Mouse (Mus musculus) myocyte (in vitro differentiated cells): ENCODE results near the gene Nap1l5. TPM values are rescaled to one million over a fixed set of nuclear protein-coding genes. Genes with fewer than 3 reads are reported as not detected.

Source experiments
- H3K27me3 ChIP-seq: one replicate; pipeline ENCODE4 v1.6.1; 2011; ENCODE audit not compliant: control insufficient read depth, insufficient read depth, insufficient read length
- H3K36me3 ChIP-seq: one replicate; pipeline ENCODE4 v1.6.1; 2011; ENCODE audit not compliant: control insufficient read depth, insufficient read depth
- H3K4me2 ChIP-seq: one replicate; pipeline ENCODE4 v1.6.1; 2011; ENCODE audit warnings: low read depth, control low read depth
- H3K4me3 ChIP-seq: one replicate; pipeline ENCODE4 v1.5.1; 2011; ENCODE audit warnings: mild to moderate bottlenecking, control low read depth, moderate library complexity
- H3K79me2 ChIP-seq: one replicate; pipeline ENCODE4 v1.6.1; 2011; ENCODE audit not compliant: control insufficient read depth, insufficient read depth
- H3ac ChIP-seq: one replicate; pipeline ENCODE4 v1.6.1; 2011; ENCODE audit not compliant: control insufficient read depth, insufficient read length
- CEBPB ChIP-seq: IDR thresholded peaks from 2 replicates; pipeline ENCODE4 v1.6.1; 2011; ENCODE audit warnings: mild to moderate bottlenecking, moderate library complexity; ENCODE audit not compliant: poor library complexity, insufficient read depth, severe bottlenecking
- E2F4 ChIP-seq: IDR thresholded peaks from one replicate; pipeline ENCODE4 v1.6.1; 2011; ENCODE audit warnings: mild to moderate bottlenecking, control low read depth, moderate library complexity; ENCODE audit not compliant: insufficient read depth
- MAX ChIP-seq: IDR thresholded peaks from one replicate; pipeline ENCODE4 v1.6.1; 2011; ENCODE audit warnings: low read depth, mild to moderate bottlenecking, control low read depth
- MYOD1 ChIP-seq, 3 experiments: IDR thresholded peaks; one replicate each; pipeline ENCODE4 v1.6.1; 2011; ENCODE audit warnings: control low read depth in 2 of 3, low read depth in 2 of 3, mild to moderate bottlenecking in 2 of 3, moderate library complexity in 1 of 3; ENCODE audit not compliant: insufficient read length in 2 of 3, control insufficient read depth in 1 of 3
- MYOG ChIP-seq, 3 experiments: IDR thresholded peaks; one replicate each; pipeline ENCODE4 v1.6.1; 2011; ENCODE audit warnings: control low read depth in 2 of 3, low read depth in 2 of 3, mild to moderate bottlenecking in 2 of 3; ENCODE audit not compliant: insufficient read length in 2 of 3, control insufficient read depth in 1 of 3, insufficient read depth in 1 of 3
- POLR2A ChIP-seq: IDR thresholded peaks from one replicate; pipeline ENCODE4 v1.6.1; 2011; ENCODE audit warnings: low read depth, mild to moderate bottlenecking, control low read depth, moderate library complexity; ENCODE audit not compliant: insufficient read length
- POLR2AphosphoS2 ChIP-seq: IDR thresholded peaks from one replicate; pipeline ENCODE4 v1.6.1; 2011; ENCODE audit warnings: low read depth, control low read depth; ENCODE audit not compliant: insufficient read length
- REST ChIP-seq: IDR thresholded peaks from one replicate; pipeline ENCODE4 v1.6.1; 2011; ENCODE audit warnings: mild to moderate bottlenecking, control low read depth, moderate library complexity; ENCODE audit not compliant: insufficient read depth, insufficient read length
- SRF ChIP-seq: IDR thresholded peaks from one replicate; pipeline ENCODE4 v1.6.1; 2011; ENCODE audit warnings: low read depth; ENCODE audit not compliant: control insufficient read depth, insufficient read length
- TCF12 ChIP-seq: IDR thresholded peaks from one replicate; pipeline ENCODE4 v1.6.1; 2011; ENCODE audit warnings: mild to moderate bottlenecking, control low read depth; ENCODE audit not compliant: poor library complexity, insufficient read depth, severe bottlenecking
- TCF3 ChIP-seq: IDR thresholded peaks from one replicate; pipeline ENCODE4 v1.6.1; 2011; ENCODE audit warnings: low read depth, control low read depth; ENCODE audit not compliant: insufficient read length
- USF1 ChIP-seq: IDR thresholded peaks from one replicate; pipeline ENCODE4 v1.6.1; 2011; ENCODE audit warnings: low read depth, mild to moderate bottlenecking, control low read depth, moderate library complexity
- polyA plus RNA-seq: library from polyadenylated mRNA; unstranded; fragments of >200 nt; fragmentation: generic; extraction: Trizol; gene quantifications from one replicate; pipeline ENCODE4 v1.2.1, GENCODE M21; 2012; ENCODE audit warnings: missing spikeins

The Nap1l5 gene
- polyA plus RNA-seq, 1 experiment: 0.11 TPM

- Histone ChIP-seq H3ac (no peak overlapping the region), H3K36me3 (no peaks in the 10 kb centered on the region), H3K4me2 (no peak overlapping the region), H3K79me2 (no peaks in the 10 kb centered on the region), H3K4me3 (no peak overlapping the region), H3K27me3 (no peaks in the 10 kb centered on the region)
- no peak for TF ChIP-seq TCF3
- no peak for TF ChIP-seq MYOG (IDR thresholded peaks at IDR 0.05; ENCODE audit: control insufficient read depth in 1 of 3, insufficient read depth in 1 of 3, insufficient read length in 2 of 3, low read depth in 2 of 3)
- no peak for TF ChIP-seq REST
- no peak for TF ChIP-seq SRF
- TF ChIP-seq MAX: no peak
- TF ChIP-seq E2F4: no peak
- TF ChIP-seq POLR2A: no peak
- no peak for TF ChIP-seq USF1
- no peak for TF ChIP-seq TCF12
- no peak for TF ChIP-seq CEBPB
- TF ChIP-seq MYOD1 (IDR thresholded peaks at IDR 0.05; ENCODE audit: control insufficient read depth in 1 of 3, insufficient read length in 2 of 3, low read depth in 2 of 3): no peak
- no peak for TF ChIP-seq POLR2AphosphoS2
Measured at GRCm38 (mm10) chr6:58900536-58900935, 6.3 kb downstream of the Nap1l5 start.

- Histone ChIP-seq H3K4me3 (no peak overlapping the region), H3K79me2 (no peaks in the 10 kb centered on the region), H3K36me3 (no peaks in the 10 kb centered on the region), H3K4me2 (no peak overlapping the region), H3ac (no peak overlapping the region), H3K27me3 (no peaks in the 10 kb centered on the region)
- no peak for TF ChIP-seq E2F4
- no peak for TF ChIP-seq SRF
- TF ChIP-seq CEBPB: no peak
- TF ChIP-seq MYOG (IDR thresholded peaks at IDR 0.05; ENCODE audit: control insufficient read depth in 1 of 3, insufficient read depth in 1 of 3, insufficient read length in 2 of 3, low read depth in 2 of 3): no peak
- no peak for TF ChIP-seq POLR2A
- TF ChIP-seq REST: no peak
- no peak for TF ChIP-seq TCF3
- no peak for TF ChIP-seq USF1
- TF ChIP-seq MYOD1 (IDR thresholded peaks at IDR 0.05; ENCODE audit: control insufficient read depth in 1 of 3, insufficient read length in 2 of 3, low read depth in 2 of 3): no peak
- TF ChIP-seq MAX: no peak
- no peak for TF ChIP-seq POLR2AphosphoS2
Measured at GRCm38 (mm10) chr6:58899076-58899475, 7.8 kb downstream of the Nap1l5 start.

GRCm38 (mm10) chr6:58896648-58897047 lies 10.2 kb downstream of the Nap1l5 start:
- no peak for TF ChIP-seq POLR2AphosphoS2
- TF ChIP-seq E2F4: no peak
- TF ChIP-seq MAX: no peak
- no peak for TF ChIP-seq REST
- no peak for TF ChIP-seq CEBPB
- no peak for TF ChIP-seq MYOD1 (IDR thresholded peaks at IDR 0.05; ENCODE audit: control insufficient read depth in 1 of 3, insufficient read length in 2 of 3, low read depth in 2 of 3)
- TF ChIP-seq SRF: no peak
- no peak for TF ChIP-seq USF1
- no peak for TF ChIP-seq TCF3
- TF ChIP-seq TCF12: no peak
- TF ChIP-seq MYOG (IDR thresholded peaks at IDR 0.05; ENCODE audit: control insufficient read depth in 1 of 3, insufficient read depth in 1 of 3, insufficient read length in 2 of 3, low read depth in 2 of 3): no peak
- no peak for TF ChIP-seq POLR2A
- no peak overlapping the region for H3K4me3 ChIP-seq

GRCm38 (mm10) chr6:58894994-58895393 lies 11.9 kb downstream of the Nap1l5 start:
- H3K27me3 ChIP-seq: no peaks in the 10 kb centered on the region
- H3K4me3 ChIP-seq: no peak overlapping the region
- H3K79me2 ChIP-seq: no peaks in the 10 kb centered on the region
- TF ChIP-seq MAX (no peak), MYOG (IDR thresholded peaks at IDR 0.05; ENCODE audit: control insufficient read depth in 1 of 3, insufficient read depth in 1 of 3, insufficient read length in 2 of 3, low read depth in 2 of 3) (no peak), SRF (no peak), REST (no peak), TCF3 (no peak), TCF12 (no peak), POLR2A (no peak), MYOD1 (IDR thresholded peaks at IDR 0.05; ENCODE audit: control insufficient read depth in 1 of 3, insufficient read length in 2 of 3, low read depth in 2 of 3) (no peak), E2F4 (no peak), POLR2AphosphoS2 (no peak), USF1 (no peak), CEBPB (no peak)
- H3K4me2 ChIP-seq: no peak overlapping the region
- no peak overlapping the region for H3ac ChIP-seq
- no peaks in the 10 kb centered on the region for H3K36me3 ChIP-seq

More at GRCm38 (mm10) chr6:58896648-58897047, 10.2 kb downstream of the Nap1l5 start:
- Histone ChIP-seq H3K79me2 (no peaks in the 10 kb centered on the region), H3K27me3 (no peaks in the 10 kb centered on the region), H3K4me2 (no peak overlapping the region), H3K36me3 (no peaks in the 10 kb centered on the region), H3ac (no peak overlapping the region)
